Mouse (Mus musculus) ES-E14 (cell line): ENCODE results near the gene Itpripl2.

Experiments used
- CHD2 ChIP-seq: IDR thresholded peaks from 2 replicates; pipeline ENCODE4 v1.6.1; 2014; ENCODE audit warnings: mild to moderate bottlenecking, low read depth, low read length, inconsistent platforms
- HCFC1 ChIP-seq: IDR thresholded peaks from 2 replicates; pipeline ENCODE4 v1.6.1; 2012; ENCODE audit warnings: low read length, inconsistent platforms, borderline replicate concordance; ENCODE audit not compliant: insufficient read depth
- MAFK ChIP-seq: IDR thresholded peaks from 2 replicates; pipeline ENCODE4 v1.6.1; 2014; ENCODE audit warnings: mild to moderate bottlenecking, low read depth, low read length, inconsistent platforms; ENCODE audit not compliant: insufficient read depth
- ZC3H11A ChIP-seq: IDR thresholded peaks from 2 replicates; pipeline ENCODE4 v1.6.1; 2012; ENCODE audit warnings: low read depth, mild to moderate bottlenecking, inconsistent platforms, low read length, borderline replicate concordance
- ZNF384 ChIP-seq: IDR thresholded peaks from 2 replicates; pipeline ENCODE4 v1.6.1; 2012; ENCODE audit warnings: low read depth, low read length, inconsistent platforms

DNA sequence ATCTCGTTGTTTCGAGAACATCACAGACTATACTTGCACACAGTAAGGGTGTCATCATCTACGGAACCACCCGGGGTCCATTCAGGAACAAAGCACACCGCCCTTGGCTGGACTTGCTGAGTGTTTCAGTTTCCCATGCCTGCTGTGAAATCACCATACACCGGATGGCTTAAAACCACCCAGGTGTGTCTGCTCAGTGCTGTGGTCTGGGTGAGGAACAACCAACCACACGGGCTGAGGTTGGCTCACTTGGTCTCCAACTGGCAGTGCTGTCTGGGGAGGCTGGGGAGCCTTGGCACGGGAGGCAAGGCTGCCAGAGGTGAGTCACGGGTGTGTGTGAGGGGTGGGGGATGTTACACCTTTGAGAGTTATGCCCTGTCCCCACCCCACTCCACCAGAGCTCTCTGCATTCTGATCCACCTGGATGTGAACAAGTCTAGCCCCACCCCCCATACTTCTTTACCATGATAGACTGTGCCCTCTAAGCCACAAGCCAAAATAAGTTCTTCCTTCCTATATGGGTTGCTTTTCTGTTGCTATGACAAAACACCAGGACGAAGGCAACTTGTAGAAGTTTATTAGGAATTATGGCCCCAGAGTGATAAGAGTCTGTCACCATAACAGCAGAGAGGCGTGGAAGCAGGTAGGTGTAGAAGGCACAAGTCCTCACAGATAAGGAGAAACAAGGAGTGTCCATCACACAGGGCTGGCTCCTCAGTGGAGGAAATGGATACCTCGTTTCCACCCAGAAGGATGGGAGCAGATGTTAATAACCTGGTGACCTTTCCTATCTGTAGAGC lies 7.4 kb upstream of the Itpripl2 start:
- TF ChIP-seq CHD2 (no peak), HCFC1 (no peak), ZNF384 (no peak), MAFK (no peak), ZC3H11A (no peak)
